Mouse (Mus musculus): ENCODE data around the gene Prex1. TPM values are rescaled to one million over a fixed set of nuclear protein-coding genes. Genes with fewer than 3 reads are reported as not detected.
"Not testable (repeated sequence)": the region's sequence is repeated elsewhere in the genome, so short reads cannot be mapped to it uniquely, and the experiment has no call there.

Gene Prex1
- polyA plus RNA-seq (2014; fragmentation: Nextera tagmentation; extraction: Ambion mirVana): 7.0 and 10.1 TPM in 2 replicates

- peaks cover 25% of the 10 kb centered on the region for H3K4me1 ChIP-seq (ENCODE audit: control insufficient read depth, insufficient read depth, low read length)
- H3K36me3 ChIP-seq (ENCODE audit: control insufficient read depth, insufficient read depth, low read length): no peaks in the 10 kb centered on the region
- H3K9me3 ChIP-seq (replicated peaks; ENCODE audit: control insufficient read depth, low read length): no peaks in the 10 kb centered on the region
- no peaks in the 10 kb centered on the region for H3K27me3 ChIP-seq (ENCODE audit: control insufficient read depth, insufficient read depth, low read length)
- peak within 1 kb of the TSS; percentile 73 for H3K27ac ChIP-seq (ENCODE audit: low read depth, low read length)
- H3K9ac ChIP-seq (ENCODE audit: low read depth, low read length): peak within 1 kb of the TSS; percentile 82
- peak within 1 kb of the TSS; percentile 97 for H3K4me2 ChIP-seq
- under 1% methylated on average over 48 of the region's 69 CpGs for WGBS (ENCODE audit: insufficient replicate concordance)
- H3K4me3 ChIP-seq (ENCODE audit: low read depth, low read length): peak within 1 kb of the TSS; percentile 73
- ATAC-seq (replicated peaks; ENCODE audit: insufficient number of reproducible peaks, low FRiP score, low TSS enrichment): peak; percentile 92
Observed at GRCm38 (mm10) chr2:166713690-166714426, at the start of gene Prex1. Prex1 (minus strand) TSS chr2:166713832.

GRCm38 (mm10) chr2:166757969-166758368, 44.3 kb upstream of the Prex1 start:
- Histone ChIP-seq H3K9ac (ENCODE audit: low read depth, low read length) (no peak overlapping the region), H3K36me3 (ENCODE audit: control insufficient read depth, insufficient read depth, low read length) (no peaks in the 10 kb centered on the region), H3K9me3 (replicated peaks; ENCODE audit: control insufficient read depth, low read length) (no peaks in the 10 kb centered on the region), H3K4me2 (no peak overlapping the region), H3K4me1 (ENCODE audit: control insufficient read depth, insufficient read depth, low read length) (no peaks in the 10 kb centered on the region), H3K27ac (ENCODE audit: low read depth, low read length) (no peak overlapping the region), H3K27me3 (ENCODE audit: control insufficient read depth, insufficient read depth, low read length) (no peaks in the 10 kb centered on the region), H3K4me3 (ENCODE audit: low read depth, low read length) (no peak overlapping the region)
- ATAC-seq (replicated peaks; ENCODE audit: insufficient number of reproducible peaks, low FRiP score, low TSS enrichment): no peak
- 8% methylated on average over 3 of the region's 3 CpGs for WGBS (ENCODE audit: insufficient replicate concordance)

- H3K27me3 ChIP-seq (ENCODE audit: control insufficient read depth, insufficient read depth, low read length): no peaks in the 10 kb centered on the region
- H3K4me2 ChIP-seq: no peak overlapping the region
- 79% methylated on average over 7 of the region's 7 CpGs for WGBS (ENCODE audit: insufficient replicate concordance)
Observed at GRCm38 (mm10) chr2:166754760-166755159, 41.1 kb upstream of the Prex1 start.

GRCm38 (mm10) chr2:166754194-166754593, 40.6 kb upstream of the Prex1 start:
- H3K4me2 ChIP-seq: no peak overlapping the region
- 36% methylated on average over 4 of the region's 4 CpGs for WGBS (ENCODE audit: insufficient replicate concordance)

More at GRCm38 (mm10) chr2:166754760-166755159, 41.1 kb upstream of the Prex1 start:
- H3K9me3 ChIP-seq (replicated peaks; ENCODE audit: control insufficient read depth, low read length): no peaks in the 10 kb centered on the region
- H3K36me3 ChIP-seq (ENCODE audit: control insufficient read depth, insufficient read depth, low read length): no peaks in the 10 kb centered on the region
- no peaks in the 10 kb centered on the region for H3K4me1 ChIP-seq (ENCODE audit: control insufficient read depth, insufficient read depth, low read length)
- no peak overlapping the region for H3K9ac ChIP-seq (ENCODE audit: low read depth, low read length)
- ATAC-seq (replicated peaks; ENCODE audit: insufficient number of reproducible peaks, low FRiP score, low TSS enrichment): no peak
- no peak overlapping the region for H3K27ac ChIP-seq (ENCODE audit: low read depth, low read length)
- H3K4me3 ChIP-seq (ENCODE audit: low read depth, low read length): no peak overlapping the region

GRCm38 (mm10) chr2:166750620-166751191, 37.1 kb upstream of the Prex1 start:
- no peak overlapping the region for H3K9ac ChIP-seq (ENCODE audit: low read depth, low read length)
- H3K4me2 ChIP-seq: no peak overlapping the region
- no peaks in the 10 kb centered on the region for H3K27me3 ChIP-seq (ENCODE audit: control insufficient read depth, insufficient read depth, low read length)
- ATAC-seq (replicated peaks; ENCODE audit: insufficient number of reproducible peaks, low FRiP score, low TSS enrichment): no peak
- no peak overlapping the region for H3K4me3 ChIP-seq (ENCODE audit: low read depth, low read length)
- H3K36me3 ChIP-seq (ENCODE audit: control insufficient read depth, insufficient read depth, low read length): no peaks in the 10 kb centered on the region
- WGBS (ENCODE audit: insufficient replicate concordance): 80% methylated on average over 6 of the region's 6 CpGs
- H3K9me3 ChIP-seq (replicated peaks; ENCODE audit: control insufficient read depth, low read length): no peaks in the 10 kb centered on the region
- no peak overlapping the region for H3K27ac ChIP-seq (ENCODE audit: low read depth, low read length)
- no peaks in the 10 kb centered on the region for H3K4me1 ChIP-seq (ENCODE audit: control insufficient read depth, insufficient read depth, low read length)

More at GRCm38 (mm10) chr2:166754194-166754593, 40.6 kb upstream of the Prex1 start:
- Histone ChIP-seq H3K27me3 (ENCODE audit: control insufficient read depth, insufficient read depth, low read length) (no peaks in the 10 kb centered on the region), H3K27ac (ENCODE audit: low read depth, low read length) (no peak overlapping the region), H3K4me1 (ENCODE audit: control insufficient read depth, insufficient read depth, low read length) (no peaks in the 10 kb centered on the region), H3K9me3 (replicated peaks; ENCODE audit: control insufficient read depth, low read length) (no peaks in the 10 kb centered on the region), H3K36me3 (ENCODE audit: control insufficient read depth, insufficient read depth, low read length) (no peaks in the 10 kb centered on the region), H3K9ac (ENCODE audit: low read depth, low read length) (no peak overlapping the region), H3K4me3 (ENCODE audit: low read depth, low read length) (no peak overlapping the region)
- no peak for ATAC-seq (replicated peaks; ENCODE audit: insufficient number of reproducible peaks, low FRiP score, low TSS enrichment)

- not testable (repeated sequence) for H3K27ac ChIP-seq (ENCODE audit: low read depth, low read length); H3K9ac ChIP-seq (ENCODE audit: low read depth, low read length); H3K4me3 ChIP-seq (ENCODE audit: low read depth, low read length); H3K4me1 ChIP-seq (ENCODE audit: control insufficient read depth, insufficient read depth, low read length); H3K4me2 ChIP-seq; ATAC-seq (replicated peaks; ENCODE audit: insufficient number of reproducible peaks, low FRiP score, low TSS enrichment); H3K36me3 ChIP-seq (ENCODE audit: control insufficient read depth, insufficient read depth, low read length); H3K9me3 ChIP-seq (replicated peaks; ENCODE audit: control insufficient read depth, low read length); H3K27me3 ChIP-seq (ENCODE audit: control insufficient read depth, insufficient read depth, low read length)
- WGBS (ENCODE audit: insufficient replicate concordance): 46% methylated on average over 14 of the region's 14 CpGs
Observed at GRCm38 (mm10) chr2:166746261-166746913, 32.8 kb upstream of the Prex1 start.

GRCm38 (mm10) chr2:166745849-166746248, 32.2 kb upstream of the Prex1 start:
- Histone ChIP-seq H3K4me2 (no peak overlapping the region), H3K36me3 (ENCODE audit: control insufficient read depth, insufficient read depth, low read length) (no peaks in the 10 kb centered on the region), H3K9me3 (replicated peaks; ENCODE audit: control insufficient read depth, low read length) (no peaks in the 10 kb centered on the region), H3K4me3 (ENCODE audit: low read depth, low read length) (no peak overlapping the region), H3K27me3 (ENCODE audit: control insufficient read depth, insufficient read depth, low read length) (no peaks in the 10 kb centered on the region), H3K9ac (ENCODE audit: low read depth, low read length) (no peak overlapping the region), H3K4me1 (ENCODE audit: control insufficient read depth, insufficient read depth, low read length) (no peaks in the 10 kb centered on the region), H3K27ac (ENCODE audit: low read depth, low read length) (no peak overlapping the region)
- no peak for ATAC-seq (replicated peaks; ENCODE audit: insufficient number of reproducible peaks, low FRiP score, low TSS enrichment)
- 71% methylated on average over 9 of the region's 9 CpGs for WGBS (ENCODE audit: insufficient replicate concordance)

- Histone ChIP-seq H3K27me3 (ENCODE audit: control insufficient read depth, insufficient read depth, low read length) (no peaks in the 10 kb centered on the region), H3K4me3 (ENCODE audit: low read depth, low read length) (no peak overlapping the region), H3K27ac (ENCODE audit: low read depth, low read length) (no peak overlapping the region), H3K4me1 (ENCODE audit: control insufficient read depth, insufficient read depth, low read length) (no peaks in the 10 kb centered on the region), H3K9me3 (replicated peaks; ENCODE audit: control insufficient read depth, low read length) (no peaks in the 10 kb centered on the region), H3K9ac (ENCODE audit: low read depth, low read length) (no peak overlapping the region), H3K4me2 (no peak overlapping the region), H3K36me3 (ENCODE audit: control insufficient read depth, insufficient read depth, low read length) (no peaks in the 10 kb centered on the region)
- WGBS (ENCODE audit: insufficient replicate concordance): 66% methylated on average over 6 of the region's 7 CpGs
- ATAC-seq (replicated peaks; ENCODE audit: insufficient number of reproducible peaks, low FRiP score, low TSS enrichment): no peak
Observed at GRCm38 (mm10) chr2:166744433-166744832, 30.8 kb upstream of the Prex1 start.

All from heart, embryonic 11.5 days (tissue).